Mouse (Mus musculus): ENCODE measurements around the gene Kif2c.

Kif2c gene

GRCm38 (mm10) chr4:117120445-117121414 lies 61.7 kb downstream of the Kif2c start:
- peak; percentile 88 to 94 for DNase-seq (ENCODE audit: low spot score in 2 of 2)

GRCm38 (mm10) chr4:117120052-117120444 lies 62.4 kb downstream of the Kif2c start:
- no peak for DNase-seq (ENCODE audit: low spot score in 2 of 2)

GRCm38 (mm10) chr4:117119636-117120035 lies 62.8 kb downstream of the Kif2c start:
- no peak for DNase-seq (ENCODE audit: low spot score in 2 of 2)

GRCm38 (mm10) chr4:117117931-117118330 lies 64.5 kb downstream of the Kif2c start:
- peak in 1 of 2 experiments; percentile 55 for DNase-seq (ENCODE audit: low spot score in 2 of 2)

GRCm38 (mm10) chr4:117115592-117115991 lies 66.8 kb downstream of the Kif2c start:
- DNase-seq (ENCODE audit: low spot score in 2 of 2) = no peak

GRCm38 (mm10) chr4:117113237-117113636 lies 69.2 kb downstream of the Kif2c start:
- DNase-seq (ENCODE audit: low spot score in 2 of 2) = no peak

GRCm38 (mm10) chr4:117110985-117111384 lies 71.5 kb downstream of the Kif2c start:
- peak in 1 of 2 experiments; percentile 55 for DNase-seq (ENCODE audit: low spot score in 2 of 2)

- peak in 1 of 2 experiments; percentile 63 for DNase-seq (ENCODE audit: low spot score in 2 of 2)
These were observed 72.2 kb downstream of the Kif2c start for GRCm38 (mm10) chr4:117110249-117110648.
